Mouse (Mus musculus) activated CD4-positive, CD25-positive, alpha-beta regulatory T cell (primary cell): ENCODE measurements around the gene Cts3. TPM values are rescaled to one million over a fixed set of nuclear protein-coding genes. Genes with fewer than 3 reads are reported as not detected.

Source experiments
- polyA plus RNA-seq, 2 experiments: library from polyadenylated mRNA; unstranded; fragments of 100-300 nt; shearing (Covaris generic); gene quantifications; one replicate each; pipeline ENCODE4 v1.2.1; 2017

The Cts3 gene
- under 1 TPM in 1 of 2 experiments, not detected in 1; 0.81 TPM for polyA plus RNA-seq

GRCm38 (mm10) chr13:61570027-61570426 lies at the start of gene Cts3:
Gene Cts3 (minus strand): TSS chr13:61570127.

DNA sequence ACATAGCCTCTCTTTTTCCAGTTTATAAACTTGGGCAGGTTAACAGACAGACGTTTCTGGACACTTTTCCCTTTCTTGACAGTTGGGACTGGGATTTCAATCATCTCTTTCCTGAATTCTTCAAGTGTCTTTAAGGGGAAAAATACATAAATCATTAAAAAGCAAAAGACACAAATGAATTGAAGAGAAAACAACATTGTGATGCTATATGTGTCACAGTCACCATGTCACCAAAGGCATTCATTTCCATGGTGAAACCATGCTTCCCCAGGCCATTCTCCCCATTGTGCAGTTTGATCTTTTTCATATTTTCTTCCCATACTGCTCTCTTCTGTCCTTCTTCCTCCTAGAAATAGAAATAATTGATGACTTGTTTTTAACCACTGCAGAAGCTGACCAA lies 1.9 kb downstream of the Cts3 start, which contains the start of gene Gm49352:
Gene Gm49352 (minus strand): TSS at position 101 of the 400 bp plus-strand sequence.

GRCm38 (mm10) chr13:61541631-61542030 lies 28.3 kb downstream of the Cts3 start, which contains the start of gene Ctsm:
Gene Ctsm (minus strand): TSS chr13:61541839.

Other genes with a start within 250 kb of the Cts3 start
- not detected for gene Cts7, start 211.9 kb downstream of the Cts3 start, polyA plus RNA-seq
- gene Ctsm, start 28.3 kb downstream of the Cts3 start, polyA plus RNA-seq = not detected
- gene Gm49352, start 2.0 kb downstream of the Cts3 start, polyA plus RNA-seq = not detected